Mouse (Mus musculus) thymus, adult 2 months (tissue): ENCODE data around the gene Mpv17l2.

ENCODE experiments used
- CTCF ChIP-seq: fragments of 200-500 bp; IDR thresholded peaks from 2 replicates; pipeline ENCODE4 v1.5.1; 2012; ENCODE audit warnings: mild to moderate bottlenecking, control low read depth, low read length, moderate library complexity, borderline replicate concordance; ENCODE audit not compliant: control insufficient read depth, poor library complexity, insufficient read depth; ENCODE audit errors: extremely low read depth
- POLR2A ChIP-seq: fragments of 200-500 bp; IDR thresholded peaks from 2 replicates; pipeline ENCODE4 v1.6.1; 2012; ENCODE audit warnings: mild to moderate bottlenecking, low read length, control low read depth, moderate library complexity; ENCODE audit not compliant: control insufficient read depth, poor library complexity, insufficient read depth; ENCODE audit errors: extremely low read depth

- no peak for TF ChIP-seq CTCF
- no peak for TF ChIP-seq POLR2A
Measured at GRCm38 (mm10) chr8:70760350-70760749, 396 bp downstream of the Mpv17l2 start.
